ENCODE assay signal across 9 mouse cellular contexts in genomic region chr8:126721621-126722020, GRCm38 (mm10).
DNase-seq lines count a peak whose midpoint lies in the region; ATAC-seq lines count a peak whose summit lies in the region.
"Had no signal": no experiment of that assay in that cellular context is flagged by ENCODE, and none has a peak within 500 bp of the region (broad histone marks: within the 10 kb centered on the region; RNA-seq: fewer than 3 reads in every experiment).

No protein-coding gene starts in this region.

- H3K4me3 ChIP-seq in kidney, embryonic 16.5 days (ENCODE audit: low read length) = no peak overlapping the region
- H3K4me3 ChIP-seq: left cerebral cortex, adult 2 months had no signal

- H3K27ac ChIP-seq in kidney, embryonic 16.5 days (ENCODE audit: low read length) = peak overlapping the region; percentile 20; the same call in 1 of the 2 replicates
- H3K27ac ChIP-seq: left cerebral cortex, adult 2 months had no signal

- no peaks in the 10 kb centered on the region for H3K27me3 ChIP-seq in kidney, embryonic 16.5 days (ENCODE audit: insufficient read depth, low read length)

- peak overlapping the region; percentile 21; the same call in 1 of the 2 replicates for H3K4me2 ChIP-seq in kidney, embryonic 16.5 days (replicated peaks; ENCODE audit: low read depth, low read length)

- DNase-seq in frontal cortex, postnatal 10 days (ENCODE audit: low spot score in 2 of 2) = peak; percentile 30 to 48
- DNase-seq in testis, postnatal 10 days (ENCODE audit: low spot score) = peak; percentile 66
- no peak for DNase-seq in testis, postnatal 14 days (ENCODE audit: low spot score)
- DNase-seq in natural killer cell, adult 2 months (ENCODE audit: low spot score in 2 of 2) = peak; percentile 69 to 73
- no peak for DNase-seq in ovary, postnatal 36 days (ENCODE audit: low spot score)
- no peak for DNase-seq in cerebellum, adult 11 months

- H3K36me3 ChIP-seq in kidney, embryonic 16.5 days (ENCODE audit: insufficient read depth, low read length) = no peaks in the 10 kb centered on the region

- whole genome bisulfite sequencing in kidney, embryonic 16.5 days = 35% methylated on average over 10 of the region's 10 CpGs

- peaks cover 22% of the 10 kb centered on the region for H3K4me1 ChIP-seq in kidney, embryonic 16.5 days (ENCODE audit: insufficient read depth, low read length)

- peaks cover 4% of the 10 kb centered on the region; the same call in 1 of the 2 replicates for H3K9me3 ChIP-seq in kidney, embryonic 16.5 days (ENCODE audit: low read length)

- H3K9ac ChIP-seq in kidney, embryonic 16.5 days (replicated peaks; ENCODE audit: low read length) = no peak overlapping the region

- ATAC-seq in frontal cortex, adult (ENCODE audit: low TSS enrichment) = no peak
- peak; percentile 47; the same call in 1 of the 2 replicates for ATAC-seq in kidney, embryonic 16.5 days (ENCODE audit: low FRiP score, low TSS enrichment)

Comparison
In these comparisons a context has a peak if more than half of its experiments do, and no peak if none do; other contexts are left out.
1. DNase-seq: peak in frontal cortex, postnatal 10 days (2 of 2), testis, postnatal 10 days (single experiment) and natural killer cell, adult 2 months (2 of 2); none in testis, postnatal 14 days (single experiment), ovary, postnatal 36 days (single experiment) and cerebellum, adult 11 months (single experiment).